Mouse (Mus musculus) cerebellum, adult 2 months (tissue): ENCODE measurements around the gene Fkbp6.

Source experiments
- CTCF ChIP-seq: fragments of 200-500 bp; IDR thresholded peaks from 2 replicates; pipeline ENCODE4 v1.5.1; 2011; ENCODE audit warnings: low read depth, mild to moderate bottlenecking, control low read depth, low read length, moderate library complexity, borderline replicate concordance; ENCODE audit not compliant: insufficient read depth
- POLR2A ChIP-seq: fragments of 200-500 bp; IDR thresholded peaks from 2 replicates; pipeline ENCODE4 v1.6.1; 2011; ENCODE audit warnings: low read length, control low read depth, borderline replicate concordance; ENCODE audit not compliant: insufficient read depth

GRCm38 (mm10) chr5:135369787-135370654 is 20.2 kb upstream of the Fkbp6 start, which contains the start of gene Nsun5:
- TF ChIP-seq CTCF: no peak
- TF ChIP-seq POLR2A: peak; percentile 70
